Mouse (Mus musculus) T-helper 2 cell (primary cell): ENCODE data around the gene Arhgap20.

Experiments used
- in situ Hi-C: fragments of 300-600 bp; cut with MboI, MseI; formaldehyde crosslinking; loops from one replicate; pipeline ENCODE4 v1.15.1; 2025; ENCODE audit warnings: high pct_unique_total_duplicates

The Arhgap20 gene

GRCm38 (mm10) chr9:51764921-51765416 lies at the start of gene Arhgap20:
Gene Arhgap20, plus strand, starts transcription at chr9:51765337.
- in situ Hi-C loops: loop anchor here (10.0 to 25.0 kb wide), 2 partner anchors 330 to 578 kb away; no protein-coding TSS in a partner anchor

- in situ Hi-C loops: loop anchor here (25.0 kb wide), 1 partner anchor 1931 kb away; the partner anchor contains the start of gene Ncam1
These were observed 46.3 kb upstream of the Arhgap20 start for GRCm38 (mm10) chr9:51718793-51719192.

GRCm38 (mm10) chr9:51727960-51728359 lies 37.2 kb upstream of the Arhgap20 start:
- in situ Hi-C loops: no loop called here

GRCm38 (mm10) chr9:51735180-51736034 lies 29.7 kb upstream of the Arhgap20 start:
- in situ Hi-C loops: no loop called here

- in situ Hi-C loops: no loop called here
These were observed 28.3 kb upstream of the Arhgap20 start for GRCm38 (mm10) chr9:51736750-51737368.

- in situ Hi-C loops: no loop called here
These were observed 26.8 kb upstream of the Arhgap20 start for GRCm38 (mm10) chr9:51738349-51738748.

GRCm38 (mm10) chr9:51739826-51740225 lies 25.3 kb upstream of the Arhgap20 start:
- in situ Hi-C loops: no loop called here

- in situ Hi-C loops: loop anchor here (25.0 kb wide), 1 partner anchor 563 kb away; no protein-coding TSS in a partner anchor
These were observed 15.0 kb upstream of the Arhgap20 start for GRCm38 (mm10) chr9:51750144-51750543.

GRCm38 (mm10) chr9:51761003-51761402 lies 4.1 kb upstream of the Arhgap20 start:
- in situ Hi-C loops: loop anchor here (10.0 to 25.0 kb wide), 2 partner anchors 334 to 574 kb away; no protein-coding TSS in a partner anchor

GRCm38 (mm10) chr9:51764041-51764875 lies 879 bp upstream of the Arhgap20 start:
- in situ Hi-C loops: loop anchor here (10.0 to 25.0 kb wide), 2 partner anchors 331 to 577 kb away; no protein-coding TSS in a partner anchor

- in situ Hi-C loops: loop anchor here (10.0 to 25.0 kb wide), 2 partner anchors 329 to 578 kb away; no protein-coding TSS in a partner anchor
These were observed 459 bp downstream of the Arhgap20 start for GRCm38 (mm10) chr9:51765417-51766174.

- in situ Hi-C loops: loop anchor here (10.0 to 25.0 kb wide), 2 partner anchors 328 to 579 kb away; no protein-coding TSS in a partner anchor
These were observed 1.3 kb downstream of the Arhgap20 start for GRCm38 (mm10) chr9:51766175-51767062.

- in situ Hi-C loops: loop anchor here (25.0 kb wide), 1 partner anchor 587 kb away; no protein-coding TSS in a partner anchor
These were observed 9.1 kb downstream of the Arhgap20 start for GRCm38 (mm10) chr9:51774201-51774600.

- in situ Hi-C loops: no loop called here
These were observed 11.3 kb downstream of the Arhgap20 start for GRCm38 (mm10) chr9:51776459-51776858.

GRCm38 (mm10) chr9:51777180-51777579 lies 12.0 kb downstream of the Arhgap20 start:
- in situ Hi-C loops: no loop called here

GRCm38 (mm10) chr9:51779232-51779631 lies 14.1 kb downstream of the Arhgap20 start:
- in situ Hi-C loops: no loop called here

- in situ Hi-C loops: no loop called here
These were observed 16.0 kb downstream of the Arhgap20 start for GRCm38 (mm10) chr9:51781092-51781491.

- in situ Hi-C loops: no loop called here
These were observed 22.2 kb downstream of the Arhgap20 start for GRCm38 (mm10) chr9:51787380-51787779.

- in situ Hi-C loops: no loop called here
These were observed 23.3 kb downstream of the Arhgap20 start for GRCm38 (mm10) chr9:51788466-51788865.
